Mouse (Mus musculus): Measurements from ENCODE around the gene Tmem176a. TPM values are rescaled to one million over a fixed set of nuclear protein-coding genes. Genes with fewer than 3 reads are reported as not detected.

The Tmem176a gene
- polyA plus RNA-seq, 1 experiment: not detected

- TF ChIP-seq GATA1 (IDR thresholded peaks at IDR 0.05; ENCODE audit: low read length): no peak
Observed at GRCm38 (mm10) chr6:48864181-48864580, 23.5 kb downstream of the Tmem176a start.

- TF ChIP-seq GATA1 (IDR thresholded peaks at IDR 0.05; ENCODE audit: low read length): no peak
Observed at GRCm38 (mm10) chr6:48864723-48865122, 24.0 kb downstream of the Tmem176a start.

GRCm38 (mm10) chr6:48865152-48865745, 24.5 kb downstream of the Tmem176a start:
- no peak for TF ChIP-seq GATA1 (IDR thresholded peaks at IDR 0.05; ENCODE audit: low read length)

GRCm38 (mm10) chr6:48867158-48867557, 26.4 kb downstream of the Tmem176a start:
- no peak for TF ChIP-seq GATA1 (IDR thresholded peaks at IDR 0.05; ENCODE audit: low read length)

GRCm38 (mm10) chr6:48869774-48870173, 29.1 kb downstream of the Tmem176a start:
- TF ChIP-seq GATA1 (IDR thresholded peaks at IDR 0.05; ENCODE audit: low read length): no peak

GRCm38 (mm10) chr6:48872596-48872995, 31.9 kb downstream of the Tmem176a start, which contains the start of gene Aoc1:
Gene Aoc1, plus strand, starts transcription at chr6:48872896.
- TF ChIP-seq GATA1 (IDR thresholded peaks at IDR 0.05; ENCODE audit: low read length): no peak

- no peak for TF ChIP-seq GATA1 (IDR thresholded peaks at IDR 0.05; ENCODE audit: low read length)
Observed at GRCm38 (mm10) chr6:48874576-48874975, 33.9 kb downstream of the Tmem176a start.

GRCm38 (mm10) chr6:48875515-48875914, 34.8 kb downstream of the Tmem176a start:
- TF ChIP-seq GATA1 (IDR thresholded peaks at IDR 0.05; ENCODE audit: low read length): no peak

GRCm38 (mm10) chr6:48876510-48877135, 35.9 kb downstream of the Tmem176a start:
- TF ChIP-seq GATA1 (IDR thresholded peaks at IDR 0.05; ENCODE audit: low read length): no peak

GRCm38 (mm10) chr6:48894203-48894602, 53.5 kb downstream of the Tmem176a start:
- TF ChIP-seq GATA1 (IDR thresholded peaks at IDR 0.05; ENCODE audit: low read length): no peak

- TF ChIP-seq GATA1 (IDR thresholded peaks at IDR 0.05; ENCODE audit: low read length): no peak
Observed at GRCm38 (mm10) chr6:48894938-48895818, 54.5 kb downstream of the Tmem176a start.

GRCm38 (mm10) chr6:48895941-48896340, 55.2 kb downstream of the Tmem176a start:
- no peak for TF ChIP-seq GATA1 (IDR thresholded peaks at IDR 0.05; ENCODE audit: low read length)

Other genes starting within 250 kb of the Tmem176a start
- gene Repin1, start 247.0 kb upstream of the Tmem176a start, polyA plus RNA-seq (2012): not detected in 2 replicates
- not detected in 2 replicates for gene Gm44965, start 247.0 kb upstream of the Tmem176a start, polyA plus RNA-seq (2012)
- gene Zfp775, start 238.9 kb upstream of the Tmem176a start, polyA plus RNA-seq (2012): not detected in 2 replicates
- gene AI854703, start 214.2 kb upstream of the Tmem176a start, polyA plus RNA-seq (2012): 0.02 TPM in 1 of 2 replicates, not detected in the other
- gene Gimap8, start 193.7 kb upstream of the Tmem176a start, polyA plus RNA-seq (2012): not detected in 2 replicates
- gene Gimap9, start 164.8 kb upstream of the Tmem176a start, polyA plus RNA-seq (2012): 0.32 and 0.73 TPM in 2 replicates
- not detected in 2 replicates for gene Gimap4, start 156.4 kb upstream of the Tmem176a start, polyA plus RNA-seq (2012)
- 0.06 and 0.09 TPM in 2 replicates for gene Gimap6, start 132.7 kb upstream of the Tmem176a start, polyA plus RNA-seq (2012)
- not detected in 2 replicates for gene Gm28053, start 122.3 kb upstream of the Tmem176a start, polyA plus RNA-seq (2012)
- gene Gimap7, start 122.3 kb upstream of the Tmem176a start, polyA plus RNA-seq (2012): not detected in 2 replicates
- gene Gimap1, start 101.9 kb upstream of the Tmem176a start, polyA plus RNA-seq (2012): not detected in 2 replicates
- not detected in 2 replicates for gene Gimap5, start 94.7 kb upstream of the Tmem176a start, polyA plus RNA-seq (2012)
- gene Gimap3, start 70.1 kb upstream of the Tmem176a start, polyA plus RNA-seq (2012): not detected in 2 replicates
- gene Tmem176b, start 577 bp downstream of the Tmem176a start, polyA plus RNA-seq (2012): 0.08 TPM in 1 of 2 replicates, not detected in the other
- gene Aoc1, start 32.0 kb downstream of the Tmem176a start, polyA plus RNA-seq (2012): not detected in 2 replicates
- gene 1600015I10Rik, start 89.0 kb downstream of the Tmem176a start, polyA plus RNA-seq (2012): not detected in 2 replicates
- not detected in 2 replicates for gene Doxl2, start 134.0 kb downstream of the Tmem176a start, polyA plus RNA-seq (2012)
- not detected in 2 replicates for gene Svs1, start 145.9 kb downstream of the Tmem176a start, polyA plus RNA-seq (2012)
- not detected in 2 replicates for gene Gpnmb, start 195.6 kb downstream of the Tmem176a start, polyA plus RNA-seq (2012)
- gene Malsu1, start 232.9 kb downstream of the Tmem176a start, polyA plus RNA-seq (2012): 51.6 and 66.7 TPM in 2 replicates